Mouse (Mus musculus) mesoderm, embryonic 11.5 days (tissue): ENCODE results near the gene Olfr1225.
"Not testable (repeated sequence)": the region's sequence is repeated elsewhere in the genome, so short reads cannot be mapped to it uniquely, and the experiment has no call there.

Source experiments
- DNase-seq: peaks from one replicate; pipeline ENCODE4 v3.0.0-alpha.2; 2012; ENCODE audit warnings: low read depth, low spot score

Olfr1225 gene

GRCm38 (mm10) chr2:89174569-89174968, at the start of gene Olfr1225:
Gene Olfr1225 (minus strand): TSS chr2:89174669.
- no peak for DNase-seq

GRCm38 (mm10) chr2:89199948-89200347, 25.5 kb upstream of the Olfr1225 start, which contains the start of gene Olfr1226:
Gene Olfr1226 (minus strand): TSS chr2:89200048.
- DNase-seq = no peak

GRCm38 (mm10) chr2:89196325-89196982, 22.0 kb upstream of the Olfr1225 start:
- DNase-seq = no peak

GRCm38 (mm10) chr2:89164711-89165110, 9.8 kb downstream of the Olfr1225 start:
- not testable (repeated sequence) for DNase-seq

- not testable (repeated sequence) for DNase-seq
Observed at GRCm38 (mm10) chr2:89163991-89164390, 10.5 kb downstream of the Olfr1225 start, which contains the start of gene Olfr1224-ps1. Gene Olfr1224-ps1 (minus strand): TSS chr2:89164091.

GRCm38 (mm10) chr2:89151460-89151859, 23.0 kb downstream of the Olfr1225 start, which contains the start of gene Olfr1223:
Gene Olfr1223 (minus strand): TSS chr2:89151560.
- no peak for DNase-seq

- no peak for DNase-seq
Observed at GRCm38 (mm10) chr2:89132954-89133353, 41.5 kb downstream of the Olfr1225 start, which contains the start of gene Olfr1222. Gene Olfr1222 (minus strand): TSS chr2:89133054.
